Mouse (Mus musculus) neutrophil, adult 5-6 weeks (primary cell): ENCODE results near the gene Ssx2ip. TPM values are rescaled to one million over a fixed set of nuclear protein-coding genes. Genes with fewer than 3 reads are reported as not detected.

Source experiments
- ATAC-seq: fragments of 151-379, 151-347 bp; 2 replicates; pipeline ENCODE4 v1.8.0; 2017; ENCODE audit warnings: mild to moderate bottlenecking, moderate TSS enrichment; ENCODE audit not compliant: insufficient number of reproducible peaks, poor library complexity, low FRiP score, severe bottlenecking; ENCODE audit errors: extremely low read depth
- total RNA-seq: library from RNA; stranded (forward); fragments of 200-1000 nt; gene quantifications from 2 replicates; pipeline ENCODE4 v1.2.3, GENCODE M21; 2017

Gene Ssx2ip
- total RNA-seq: 3.1 and 4.3 TPM in 2 replicates

DNA sequence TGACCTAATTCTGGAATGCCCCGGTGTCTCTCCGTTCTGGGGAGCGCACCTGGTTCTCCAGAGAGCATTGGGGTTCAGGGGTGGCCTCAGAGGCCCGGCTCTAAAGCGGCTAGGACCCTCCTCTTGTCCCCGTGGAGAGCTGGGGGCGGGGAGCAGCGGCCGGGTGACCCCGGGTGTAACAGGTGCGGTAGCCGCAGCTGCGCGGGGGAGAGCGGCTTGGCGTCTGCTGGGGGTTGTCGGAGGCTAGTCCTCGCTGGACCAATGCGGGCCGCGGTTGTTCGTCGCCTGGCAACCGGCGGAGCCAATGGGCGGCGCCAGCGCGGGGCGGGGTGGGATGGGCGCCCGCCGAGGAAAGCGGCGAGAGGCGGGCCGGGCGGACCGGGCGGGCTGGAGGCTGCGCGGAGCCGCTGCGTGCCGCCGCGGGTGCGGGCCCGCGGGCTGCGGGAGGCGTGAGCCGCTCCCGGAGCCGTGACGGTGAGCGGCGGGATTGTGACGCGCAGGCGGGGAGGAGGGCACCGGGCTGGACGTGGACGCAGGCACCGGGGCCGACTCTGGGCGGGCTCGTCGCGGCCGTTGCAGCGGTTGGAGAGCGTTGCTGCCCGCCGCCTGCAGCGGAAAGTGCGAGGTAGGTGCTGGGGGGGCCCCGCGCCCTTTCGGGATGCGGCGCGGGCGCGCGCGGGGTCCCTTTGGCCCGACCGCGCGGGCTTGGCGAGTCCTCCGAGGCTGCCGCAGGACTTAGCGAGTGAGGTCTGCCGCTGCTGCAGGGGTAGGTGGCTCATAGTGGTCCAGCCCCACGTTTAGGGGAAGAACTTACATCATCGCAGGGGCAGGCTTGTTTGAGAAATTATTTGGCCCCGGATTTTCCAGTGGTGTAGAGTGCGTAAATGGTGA, at the start of gene Ssx2ip:
TSS of gene Ssx2ip (plus strand) at position 332 of the 891 bp plus-strand sequence.
- ATAC-seq: peak; percentile 82

DNA sequence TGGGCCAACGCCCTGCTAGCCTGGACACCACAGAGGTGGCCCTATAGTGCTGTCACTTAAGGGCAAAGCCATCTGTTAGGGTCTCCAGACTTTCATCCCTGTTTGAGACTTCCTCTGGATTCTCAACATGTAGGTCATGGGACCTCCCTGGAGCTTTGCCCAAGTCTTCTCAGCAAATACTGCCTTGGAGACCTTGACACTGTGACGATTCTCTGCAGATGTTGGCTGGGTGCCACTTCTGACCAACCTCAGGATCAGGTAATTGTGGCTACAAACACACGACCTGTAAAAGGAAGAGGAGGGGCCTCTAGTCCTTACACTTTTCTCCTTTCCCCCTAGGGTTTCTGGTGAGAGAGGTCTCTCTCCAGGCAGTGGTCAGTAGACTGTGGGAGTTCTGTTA, 49.3 kb upstream of the Ssx2ip start:
- no peak for ATAC-seq

DNA sequence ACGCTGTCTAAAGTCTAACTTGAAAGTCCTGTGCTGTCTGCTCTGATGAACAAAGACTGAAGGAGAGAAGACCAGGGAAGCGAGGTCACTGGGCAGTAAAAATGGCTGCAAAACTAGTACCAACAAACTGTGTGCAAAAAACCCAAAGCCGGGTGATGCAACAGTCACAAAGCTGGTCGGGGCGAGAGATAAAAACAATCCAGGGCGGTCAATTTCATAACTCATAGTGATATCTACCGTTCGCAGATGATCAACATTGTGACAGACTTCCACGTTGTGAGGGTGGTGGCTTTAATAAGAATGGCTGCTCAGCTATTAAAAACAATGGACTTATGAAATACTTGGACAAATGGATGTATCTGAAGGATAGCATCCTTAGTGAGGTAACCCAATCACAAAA, 39.0 kb upstream of the Ssx2ip start:
- ATAC-seq: no peak

DNA sequence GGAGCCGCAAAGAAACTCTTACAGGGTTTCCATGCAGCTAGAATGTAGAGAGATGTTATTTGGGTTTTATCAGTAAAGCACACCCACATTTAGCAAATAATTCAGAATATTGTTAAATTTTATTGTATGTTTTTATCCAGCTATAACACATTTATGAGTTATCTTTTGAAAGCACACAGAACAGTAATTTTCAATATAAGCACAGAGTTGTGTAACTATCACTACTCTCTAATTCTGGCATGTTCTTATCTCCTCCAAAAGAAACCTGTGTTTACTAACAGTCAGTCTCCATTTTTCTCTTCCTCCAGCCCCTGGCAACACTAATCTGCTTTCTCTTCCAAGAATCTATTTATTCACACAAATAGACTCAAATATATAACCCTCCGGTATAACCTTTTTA, 37.4 kb upstream of the Ssx2ip start:
- no peak for ATAC-seq

DNA sequence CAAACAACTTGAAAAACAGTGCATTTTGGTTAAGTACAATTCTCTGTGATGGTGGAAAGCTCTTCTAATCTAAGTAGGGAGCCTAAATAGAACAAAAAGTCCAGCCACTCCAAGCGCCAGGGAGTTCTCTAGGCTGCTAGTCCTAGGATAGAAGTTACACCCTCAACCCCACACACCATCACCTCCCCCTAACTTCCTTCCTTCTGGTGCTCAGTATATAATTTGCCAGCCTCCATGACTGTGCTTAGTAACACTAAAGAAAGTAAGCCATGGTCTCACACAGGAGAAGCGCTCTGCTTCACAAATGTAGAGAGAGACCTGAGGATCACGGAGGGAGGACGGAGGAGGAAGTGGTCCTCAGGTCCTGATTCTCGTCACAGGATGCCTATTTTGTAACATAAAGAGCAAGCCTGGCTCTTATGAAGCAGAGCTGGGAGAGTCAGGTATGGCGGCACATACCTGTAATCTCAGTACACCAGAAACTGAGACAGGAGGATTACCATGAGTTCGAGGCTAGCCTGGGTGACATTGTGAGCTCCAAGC, 33.8 kb upstream of the Ssx2ip start:
- no peak for ATAC-seq

DNA sequence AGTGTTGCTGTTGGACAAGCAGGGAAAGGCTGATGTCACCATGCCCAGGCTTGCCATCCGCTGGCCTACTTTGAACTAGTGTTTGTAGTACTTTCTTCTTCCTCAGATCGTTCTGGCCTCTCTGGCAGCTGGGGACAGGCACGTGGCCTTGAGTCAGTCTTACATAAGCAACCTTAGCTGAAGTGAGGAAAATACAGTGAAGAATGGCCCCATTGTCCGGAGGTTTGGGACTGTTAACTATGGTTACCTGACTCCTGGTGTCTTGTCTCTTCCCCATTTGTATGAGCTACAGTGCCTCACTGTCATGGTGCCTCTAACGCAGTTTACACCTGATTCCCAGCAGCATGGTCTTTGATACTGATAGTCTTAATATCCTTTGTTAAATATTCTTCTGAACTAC, 33.2 kb upstream of the Ssx2ip start:
- no peak for ATAC-seq

DNA sequence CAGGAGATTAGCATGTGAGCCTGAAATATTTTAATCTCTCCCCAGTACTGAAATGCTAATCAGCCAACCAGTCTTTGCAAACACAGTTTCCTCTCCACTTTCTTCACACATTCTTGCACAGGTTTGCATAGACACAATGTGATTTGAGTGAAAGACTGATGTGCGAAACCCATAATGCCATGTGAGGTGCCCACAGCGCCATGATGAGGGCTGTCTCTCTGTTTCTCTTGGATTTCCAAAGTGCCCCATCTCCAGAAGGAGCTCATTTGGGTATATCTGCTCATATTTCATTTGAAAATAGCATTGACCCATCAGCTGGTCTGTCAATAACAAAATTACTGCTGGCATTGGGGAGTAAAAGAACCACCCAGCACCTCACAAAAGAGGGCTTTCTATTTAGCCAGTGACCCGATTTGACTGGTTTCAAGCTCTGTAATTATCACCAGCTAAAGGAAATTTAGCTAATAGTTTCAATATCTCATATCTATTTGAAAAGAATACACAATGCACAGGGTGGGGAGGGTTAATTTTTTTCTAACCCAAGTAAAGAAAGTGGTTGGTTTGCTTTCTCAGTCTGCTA, 29.8 kb upstream of the Ssx2ip start:
- ATAC-seq: no peak

DNA sequence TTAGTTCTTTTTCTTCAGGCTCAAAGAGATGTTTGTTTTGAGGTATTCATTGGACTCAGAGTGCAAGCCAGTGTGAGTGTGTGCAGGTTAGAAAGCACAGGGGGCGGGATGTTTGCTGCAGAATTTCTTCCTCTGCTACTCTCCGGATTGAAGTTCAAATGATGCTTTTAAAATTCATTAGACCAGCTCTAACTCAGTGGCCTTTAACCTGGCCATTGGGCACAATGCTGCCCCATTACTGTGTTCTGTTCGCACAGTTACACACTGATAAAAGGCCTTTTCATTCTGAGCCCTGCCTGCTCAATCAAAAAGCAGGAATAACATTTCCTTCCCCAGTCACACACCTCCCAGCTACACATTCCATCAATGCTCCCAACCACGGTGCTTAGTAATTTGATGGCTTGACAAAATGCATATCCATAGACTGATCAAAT, 29.2 kb upstream of the Ssx2ip start:
- no peak for ATAC-seq

DNA sequence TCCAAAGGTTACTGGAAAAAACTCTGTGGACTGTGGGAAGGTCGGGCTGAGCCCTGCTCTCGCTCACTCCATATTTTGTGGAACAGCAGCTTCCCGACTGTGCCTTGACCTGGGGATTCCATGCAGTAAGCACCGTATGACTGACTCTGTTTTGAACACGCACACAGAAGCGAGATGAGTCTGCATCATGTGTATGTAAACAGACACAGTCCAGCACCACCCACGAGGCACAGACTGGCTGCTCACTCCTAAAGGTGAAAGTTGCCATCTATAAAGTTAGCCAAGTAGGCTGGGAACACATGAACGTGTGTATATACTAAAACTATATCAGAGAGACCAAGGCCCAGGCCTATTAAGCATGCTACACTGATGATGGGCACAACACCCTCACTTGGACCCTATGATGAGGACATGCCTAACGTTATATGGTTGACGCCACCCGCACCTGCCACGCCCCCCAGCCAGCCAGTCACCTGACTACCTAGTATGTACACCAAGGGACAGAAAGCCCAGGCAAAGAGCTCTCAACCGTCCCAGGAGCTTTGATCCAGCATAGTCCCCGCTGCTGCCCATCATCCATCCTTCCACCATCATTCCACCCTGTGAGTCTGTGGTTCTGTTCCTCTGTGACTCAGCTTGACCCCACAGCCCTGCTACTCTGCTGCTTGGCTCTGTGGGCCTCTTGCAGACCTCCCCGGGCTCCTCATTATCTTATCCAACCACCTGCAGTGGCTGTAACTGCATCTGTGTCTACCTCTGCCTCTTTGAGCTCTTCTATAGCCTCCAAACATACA, 27.9 kb upstream of the Ssx2ip start:
- ATAC-seq: no peak

DNA sequence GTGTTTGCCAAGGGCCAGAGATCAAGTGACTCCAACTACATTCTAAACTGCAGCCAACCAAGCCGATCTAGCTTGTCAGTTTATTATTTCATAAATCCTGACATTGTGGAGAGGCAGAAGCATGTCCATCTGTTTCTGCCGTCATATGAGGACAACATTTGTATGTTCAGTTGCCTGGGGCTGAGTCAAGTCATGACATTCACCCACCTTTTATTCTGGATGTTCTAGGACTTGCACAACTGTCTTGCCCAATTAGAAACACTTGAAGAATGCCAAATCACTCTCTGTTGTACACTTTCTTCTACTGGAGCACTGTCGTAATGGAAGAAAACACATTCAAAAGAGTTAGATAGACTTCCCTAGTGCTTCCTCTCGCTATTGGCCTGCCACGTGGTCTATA, 27.2 kb upstream of the Ssx2ip start:
- no peak for ATAC-seq

DNA sequence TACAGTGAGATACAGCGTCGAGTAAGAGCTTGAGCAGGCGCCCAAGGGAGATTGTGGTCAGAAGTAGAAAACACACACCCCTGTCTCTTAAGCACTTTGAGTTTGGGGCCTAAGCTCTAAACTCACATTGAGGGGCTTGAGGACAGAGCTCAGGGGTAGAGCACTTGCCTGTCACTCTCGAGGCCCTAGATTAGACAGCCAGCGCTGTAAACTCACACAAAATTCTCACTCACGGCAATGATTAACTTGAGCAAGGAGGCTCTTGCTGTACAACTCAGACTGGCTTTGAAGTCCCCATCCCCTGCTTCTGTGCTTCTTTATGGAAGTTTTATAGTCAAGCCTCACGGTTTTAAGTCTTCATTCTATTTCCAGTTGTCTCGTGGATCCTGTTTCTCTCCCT, 25.7 kb upstream of the Ssx2ip start:
- ATAC-seq: no peak

DNA sequence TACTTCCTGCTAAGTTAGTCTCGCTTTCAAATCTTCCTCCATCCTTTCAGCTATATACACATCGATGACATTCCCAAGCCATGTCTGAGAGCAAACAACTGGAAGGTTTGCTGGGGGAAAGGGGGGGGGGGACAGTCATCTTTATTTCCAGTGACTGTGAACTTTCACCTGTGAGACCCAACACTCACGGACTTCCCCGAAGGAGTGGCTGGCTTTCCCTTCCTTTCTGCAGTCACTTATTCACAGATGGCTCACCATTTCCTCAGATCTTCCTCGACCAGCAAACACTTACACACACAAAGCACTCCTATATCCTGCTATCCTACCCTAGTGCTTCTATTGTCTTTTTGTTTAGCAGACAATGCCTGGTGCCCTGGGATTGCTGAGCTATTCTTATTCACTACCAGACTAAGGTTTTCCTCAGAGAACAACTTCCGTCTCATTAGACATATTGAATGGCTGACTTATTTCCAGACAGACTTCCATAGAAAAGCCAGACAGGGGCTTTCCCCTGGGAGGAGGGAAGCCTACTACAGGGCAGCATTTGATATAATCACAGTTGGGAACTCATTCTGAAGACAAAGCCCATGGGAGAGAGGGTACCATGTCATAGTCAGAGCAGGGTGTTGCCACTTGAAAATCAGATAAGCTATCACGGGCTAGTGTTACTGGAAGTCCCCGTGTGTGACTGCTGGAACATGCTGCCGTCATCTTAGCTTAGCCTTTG, 24.5 kb upstream of the Ssx2ip start:
- ATAC-seq: no peak

DNA sequence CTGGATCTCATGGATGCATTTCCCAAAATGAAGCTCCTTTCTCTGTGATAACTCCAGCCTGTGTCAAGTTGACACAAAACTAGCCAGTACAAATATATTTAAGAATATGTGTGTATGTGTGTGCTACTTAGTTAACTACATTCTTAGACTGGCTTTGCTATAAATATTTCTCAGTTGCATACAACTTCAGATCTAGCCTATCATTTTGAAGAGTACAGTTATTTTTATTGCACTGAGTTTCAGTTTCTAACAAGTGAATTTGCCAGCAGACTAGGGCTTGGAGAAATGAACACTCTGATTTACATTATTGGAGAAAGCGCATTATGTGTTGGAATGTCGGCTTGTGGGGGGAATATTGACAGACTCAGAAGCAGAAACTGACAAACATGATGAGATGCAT, 23.6 kb upstream of the Ssx2ip start:
- ATAC-seq: no peak

DNA sequence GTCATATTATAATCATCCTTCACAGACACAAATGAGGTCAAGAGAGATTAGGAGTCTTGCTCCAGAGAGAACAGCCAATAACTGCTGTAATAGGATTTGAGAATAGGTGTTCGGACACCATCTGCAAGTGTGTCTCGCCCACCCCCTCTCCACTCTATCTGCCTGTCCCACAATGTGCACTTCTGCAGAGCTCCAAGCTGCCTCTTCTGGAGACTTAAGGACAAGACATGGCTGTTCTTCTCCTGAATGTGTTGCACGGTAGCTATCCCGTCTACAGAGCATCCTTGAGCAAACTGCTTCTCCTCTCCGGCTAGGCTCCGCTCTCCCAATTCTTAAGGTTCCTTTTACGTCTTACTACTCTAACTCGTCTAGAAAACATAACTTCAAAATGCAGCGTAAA, 23.0 kb upstream of the Ssx2ip start:
- no peak for ATAC-seq

DNA sequence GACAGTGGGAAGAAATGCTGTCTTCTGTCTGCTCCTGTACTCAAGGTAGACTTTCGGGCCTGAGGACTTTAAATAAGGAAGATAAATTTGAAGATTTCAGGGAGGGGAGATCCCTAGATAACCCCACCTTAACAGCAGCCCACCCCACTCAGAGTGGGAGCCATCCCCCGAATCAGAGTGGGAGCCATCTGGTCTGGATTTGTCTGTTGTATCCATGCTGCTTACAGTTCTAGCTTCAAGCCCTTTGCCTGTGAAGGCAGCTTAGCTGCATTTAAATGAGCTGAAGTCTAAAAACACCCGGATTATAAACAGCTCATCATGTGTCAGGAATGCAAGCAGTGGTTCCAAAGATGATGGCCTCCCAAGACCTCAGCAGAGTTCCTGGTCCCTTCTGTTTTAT, 17.6 kb upstream of the Ssx2ip start:
- no peak for ATAC-seq

DNA sequence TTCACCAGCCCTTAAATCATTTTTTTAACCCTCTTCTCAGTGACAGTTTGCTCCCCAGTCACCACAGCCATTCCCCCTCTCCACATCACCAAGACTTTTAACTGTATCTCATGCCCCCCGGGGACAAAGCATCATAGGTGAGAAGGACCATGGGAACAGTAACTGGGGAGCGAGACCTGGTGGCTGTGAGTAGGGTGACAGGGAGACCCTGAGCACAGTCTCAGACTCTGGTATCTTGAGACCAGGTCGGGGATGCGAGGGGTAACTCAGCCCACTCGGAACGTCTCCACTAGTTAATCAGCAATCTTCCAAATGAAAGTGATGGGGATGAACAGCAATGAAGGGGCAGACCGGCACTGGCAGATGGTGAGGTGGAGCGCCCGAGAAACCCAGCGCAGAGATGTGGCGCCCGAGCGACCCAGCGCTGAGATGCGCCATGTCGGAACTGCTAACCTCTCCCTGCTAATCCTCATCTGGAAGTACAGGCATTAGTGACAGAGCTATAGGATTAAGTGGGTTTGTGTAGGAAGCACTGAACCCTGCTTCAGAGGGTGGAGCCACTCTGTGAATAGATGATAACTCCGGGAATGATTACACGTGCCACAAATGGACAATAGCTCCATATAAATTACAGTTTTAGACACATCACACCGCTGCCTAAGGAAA, 11.7 kb upstream of the Ssx2ip start:
- no peak for ATAC-seq

DNA sequence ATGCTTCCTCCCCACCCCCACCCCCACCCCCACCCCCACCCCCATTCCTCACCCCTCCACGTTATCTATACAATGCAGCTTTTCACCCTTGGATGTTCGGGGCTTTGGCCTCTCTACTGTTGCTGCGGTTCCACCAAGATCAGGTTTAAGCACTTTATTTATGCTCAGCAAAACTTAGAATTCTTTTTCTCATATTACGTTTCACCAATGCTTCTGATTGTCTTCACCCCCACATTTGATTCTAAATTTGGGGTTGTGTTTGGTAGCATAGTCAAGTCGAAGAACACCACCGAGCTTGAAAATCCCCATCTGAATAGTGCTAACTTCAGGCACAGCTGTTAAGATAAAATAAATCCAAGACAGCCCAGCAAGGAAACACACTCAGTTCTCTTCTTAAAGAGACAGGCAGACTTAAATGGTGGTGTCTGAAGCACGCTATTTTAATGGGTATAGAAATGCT, 10.8 kb upstream of the Ssx2ip start:
- ATAC-seq: no peak

DNA sequence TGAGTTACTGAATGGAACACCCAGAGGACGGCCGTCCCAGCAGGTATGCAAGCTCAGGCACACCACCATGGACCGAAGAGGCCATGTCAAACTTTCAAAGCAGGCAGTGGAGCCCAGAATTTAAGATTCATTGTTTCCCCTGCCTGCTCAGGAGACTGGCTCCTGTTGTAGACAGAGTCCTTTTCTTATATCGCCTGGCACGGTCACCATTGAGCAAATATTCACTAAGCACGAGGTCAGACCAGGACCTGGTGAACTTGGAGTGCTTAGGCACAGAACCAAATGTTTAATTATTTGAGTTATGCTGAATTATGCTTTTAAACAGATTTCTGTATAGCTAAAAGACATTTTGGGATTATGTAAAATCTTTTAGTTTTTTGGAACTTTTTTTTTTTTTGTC, 8.2 kb upstream of the Ssx2ip start:
- ATAC-seq: no peak
